Mouse (Mus musculus): Measurements from ENCODE around the gene Slc9a7. TPM values are rescaled to one million over a fixed set of nuclear protein-coding genes. Genes with fewer than 3 reads are reported as not detected.

Slc9a7 gene
- polyA plus RNA-seq, 1 experiment: 1.4 TPM

DNA sequence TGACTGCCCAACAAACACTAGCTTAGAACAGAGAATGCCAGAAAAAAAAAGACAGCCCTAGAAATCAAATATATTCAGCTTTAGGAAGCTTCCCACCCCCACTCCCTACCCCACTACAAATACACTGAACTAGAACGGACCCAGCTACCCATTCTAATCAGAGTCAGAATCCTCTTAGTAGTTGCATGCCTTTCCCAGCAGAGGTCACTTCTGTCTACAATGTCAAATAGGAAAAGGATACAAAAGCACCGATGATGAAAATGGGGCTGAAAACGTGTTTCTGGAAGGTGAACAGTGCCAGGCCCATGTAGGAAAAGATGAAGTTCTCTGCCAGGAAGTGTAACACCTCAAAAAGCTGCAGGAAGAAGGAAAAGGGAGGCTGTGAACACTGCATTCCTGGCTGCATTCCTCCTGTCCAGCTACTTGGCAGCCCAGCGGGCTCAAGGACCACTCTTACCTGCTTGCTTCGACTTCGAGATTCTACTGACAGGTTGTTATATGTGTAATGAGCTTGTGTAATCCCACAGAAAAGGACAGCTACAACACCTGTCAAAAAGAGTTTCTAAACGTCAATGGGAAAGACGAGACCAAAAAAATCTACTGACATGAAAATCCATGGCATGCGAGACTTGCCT lies 129.8 kb downstream of the Slc9a7 start:
- no peak for DNase-seq (ENCODE audit: low read depth, low spot score)
- 40% methylated on average over 9 of the region's 9 CpGs for WGBS

DNA sequence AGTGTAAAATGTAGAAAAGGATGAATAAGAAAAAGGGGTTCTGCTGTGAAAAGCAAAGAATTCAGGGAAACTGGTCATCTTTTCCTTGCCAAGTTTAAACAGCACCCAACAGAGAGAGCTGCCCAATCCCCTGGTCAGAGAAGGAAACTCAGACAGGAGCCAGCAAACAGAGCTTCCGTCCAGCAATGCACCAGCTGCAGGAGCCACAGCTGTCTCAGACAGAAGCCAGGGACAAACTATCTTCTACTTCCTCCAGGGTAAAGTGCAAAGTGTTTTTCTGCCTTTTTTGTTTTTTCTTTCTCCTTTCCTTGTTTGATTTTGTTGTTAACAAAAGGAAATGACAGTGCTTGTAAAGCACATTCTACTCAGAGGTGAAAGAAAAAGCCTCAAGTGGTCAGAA lies 131.3 kb downstream of the Slc9a7 start:
- no peak for DNase-seq (ENCODE audit: low read depth, low spot score)
- WGBS: 42% methylated on average over 1 of the region's 1 CpGs

DNA sequence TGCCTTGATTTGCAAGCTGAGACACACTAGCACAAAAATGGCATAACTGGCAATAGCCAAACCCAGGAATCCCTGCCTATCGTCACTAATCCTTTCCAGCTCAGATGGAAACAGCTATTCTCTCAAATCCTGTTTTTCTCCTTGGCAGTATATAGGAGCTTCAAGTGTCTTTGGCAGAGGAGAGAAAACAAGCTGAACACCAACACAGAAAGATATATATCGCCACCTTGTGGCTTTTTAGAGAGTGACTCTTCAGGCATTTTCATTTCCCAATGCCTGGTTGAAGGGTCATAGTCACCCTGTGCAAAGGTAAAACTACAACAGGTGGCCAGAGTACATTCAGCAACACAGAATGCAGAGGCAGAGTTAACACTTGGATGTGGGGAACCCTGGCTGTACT lies 134.1 kb downstream of the Slc9a7 start:
- 11% methylated on average over 2 of the region's 2 CpGs for WGBS
- DNase-seq (ENCODE audit: low read depth, low spot score): no peak

- no peak for DNase-seq (ENCODE audit: low read depth, low spot score)
- 69% methylated on average over 1 of the region's 1 CpGs for WGBS
Observed at GRCm38 (mm10) chrX:20129466-20129865, 162.1 kb downstream of the Slc9a7 start.

- DNase-seq (ENCODE audit: low read depth, low spot score): no peak
Observed at GRCm38 (mm10) chrX:20128951-20129350, 162.7 kb downstream of the Slc9a7 start.

GRCm38 (mm10) chrX:20125481-20125880 lies 166.1 kb downstream of the Slc9a7 start:
- DNase-seq (ENCODE audit: low read depth, low spot score): no peak
- 58% methylated on average over 2 of the region's 2 CpGs for WGBS

DNA sequence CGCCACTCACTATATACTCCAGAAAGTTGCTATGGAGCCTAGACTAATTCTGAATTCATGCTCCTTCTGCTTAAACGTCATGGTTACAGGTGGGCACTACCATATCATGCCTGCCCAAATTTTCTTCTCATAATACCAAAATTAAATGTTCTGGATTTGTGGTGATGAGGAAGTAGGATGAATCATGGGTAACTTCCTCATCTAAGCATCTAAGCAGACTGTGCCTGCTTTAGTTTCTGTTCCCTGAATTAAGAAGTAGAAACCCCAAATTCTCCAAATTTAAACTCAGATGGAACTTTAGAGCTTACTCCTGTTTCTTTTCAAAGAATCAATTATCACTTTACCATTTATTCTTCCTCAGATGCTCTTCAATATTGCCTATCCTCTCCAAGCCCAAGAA lies 173.9 kb downstream of the Slc9a7 start:
- DNase-seq (ENCODE audit: low read depth, low spot score): no peak
- 73% methylated on average over 2 of the region's 2 CpGs for whole genome bisulfite sequencing

- WGBS: 67% methylated on average over 4 of the region's 4 CpGs
- DNase-seq (ENCODE audit: low read depth, low spot score): no peak
Observed at GRCm38 (mm10) chrX:20070196-20070595, 221.4 kb downstream of the Slc9a7 start.

DNA sequence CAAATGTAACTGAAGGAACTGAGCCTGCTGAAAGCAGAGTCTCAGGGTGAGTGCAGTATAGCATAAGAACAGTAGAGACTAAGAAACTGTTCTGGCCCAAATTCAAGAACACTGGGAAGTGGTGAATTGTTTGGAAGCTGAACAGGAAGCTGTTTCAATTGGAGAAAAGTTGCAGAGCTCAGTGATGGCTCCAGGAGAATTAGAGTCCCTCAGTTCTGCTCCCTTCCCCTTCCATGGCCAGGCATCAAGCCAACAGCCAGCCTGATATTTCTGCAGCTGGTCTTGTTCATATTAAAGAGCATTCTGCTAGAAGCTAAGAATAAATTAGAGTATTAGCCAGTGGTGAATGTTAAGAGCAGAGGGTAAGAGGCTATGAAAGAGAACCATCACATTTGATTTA lies 225.0 kb downstream of the Slc9a7 start:
- no peak for DNase-seq (ENCODE audit: low read depth, low spot score)

DNA sequence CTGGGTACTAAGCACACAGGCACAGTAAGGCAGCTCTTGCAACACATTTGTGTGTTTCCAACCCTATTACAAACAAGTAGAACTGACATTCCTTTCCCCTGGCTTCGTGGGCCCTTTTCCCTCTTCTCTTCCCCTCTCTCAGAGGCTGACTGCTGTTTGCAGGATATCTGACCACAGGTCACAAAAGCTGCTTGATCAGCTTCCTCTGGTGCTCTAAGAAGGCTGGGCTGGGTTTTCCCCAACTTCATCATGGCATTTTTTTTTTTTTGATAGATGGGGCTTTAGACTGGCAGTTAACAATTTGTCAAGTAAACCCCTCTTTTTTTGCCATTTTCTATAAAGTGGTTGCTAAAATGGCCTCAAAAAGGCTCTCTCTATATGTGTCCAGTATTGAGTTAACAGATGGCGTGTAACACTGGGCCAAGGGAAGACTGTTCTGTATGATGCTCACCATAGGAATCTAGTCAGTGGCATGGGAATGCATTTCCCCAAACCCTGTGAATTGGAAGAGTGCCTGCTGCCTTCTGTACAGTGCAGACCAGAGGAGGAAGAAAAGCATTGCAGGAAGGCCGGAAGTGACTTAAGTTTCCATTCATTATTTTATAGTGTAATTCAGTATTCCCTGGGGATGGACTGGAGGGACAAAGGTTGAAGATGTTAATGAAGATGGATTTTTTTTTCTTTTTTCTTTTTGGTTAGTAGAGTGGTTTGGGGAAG lies 229.7 kb downstream of the Slc9a7 start:
- no peak for DNase-seq (ENCODE audit: low read depth, low spot score)
- 53% methylated on average over 3 of the region's 3 CpGs for WGBS

DNA sequence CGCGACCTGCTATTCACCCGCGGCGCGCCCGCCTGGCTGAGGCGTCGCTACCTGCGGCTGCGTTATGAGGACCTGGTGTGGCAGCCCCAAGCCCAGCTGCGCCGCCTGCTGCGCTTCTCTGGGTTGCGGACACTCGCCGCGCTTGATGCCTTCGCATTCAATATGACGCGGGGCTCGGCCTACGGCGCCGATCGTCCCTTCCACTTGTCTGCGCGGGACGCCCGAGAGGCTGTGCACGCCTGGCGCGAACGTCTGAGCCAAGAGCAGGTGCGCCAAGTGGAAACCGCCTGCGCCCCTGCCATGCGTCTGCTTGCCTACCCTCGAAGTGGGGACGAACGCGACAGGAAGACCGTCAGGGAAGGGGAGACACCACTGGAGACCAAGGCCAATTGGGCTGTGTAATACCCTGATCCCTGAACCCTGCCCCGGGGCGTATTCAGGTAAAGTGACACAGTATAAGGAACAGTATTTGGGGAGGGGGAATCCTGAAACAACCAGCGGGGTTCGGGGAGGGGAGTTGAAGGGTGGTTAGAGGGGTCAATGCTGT lies 230.8 kb downstream of the Slc9a7 start:
- 23% methylated on average over 47 of the region's 47 CpGs for WGBS
- DNase-seq (ENCODE audit: low read depth, low spot score): no peak

DNA sequence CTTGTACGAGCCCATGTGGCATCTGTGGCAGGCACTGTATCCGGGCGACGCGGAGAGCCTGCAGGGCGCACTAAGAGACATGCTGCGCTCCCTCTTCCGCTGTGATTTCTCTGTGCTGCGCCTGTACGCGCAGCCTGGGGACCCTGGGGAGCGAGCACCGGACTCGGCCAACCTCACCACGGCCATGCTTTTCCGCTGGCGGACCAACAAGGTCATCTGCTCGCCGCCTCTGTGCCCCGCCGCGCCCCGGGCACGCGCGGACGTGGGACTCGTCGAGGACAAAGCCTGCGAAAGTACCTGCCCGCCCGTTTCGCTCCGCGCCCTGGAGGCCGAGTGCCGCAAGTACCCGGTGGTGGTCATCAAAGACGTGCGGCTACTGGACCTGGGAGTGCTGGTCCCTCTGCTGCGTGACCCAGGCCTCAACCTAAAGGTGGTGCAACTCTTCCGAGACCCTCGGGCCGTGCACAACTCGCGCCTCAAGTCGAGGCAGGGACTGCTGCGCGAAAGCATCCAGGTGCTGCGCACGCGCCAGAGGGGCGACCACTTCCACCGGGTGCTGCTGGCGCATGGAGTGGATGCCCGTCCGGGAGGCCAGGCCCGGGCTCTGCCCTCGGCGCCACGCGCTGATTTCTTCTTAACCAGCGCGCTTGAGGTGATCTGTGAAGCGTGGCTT lies 231.4 kb downstream of the Slc9a7 start:
- 21% methylated on average over 65 of the region's 65 CpGs for WGBS
- no peak for DNase-seq (ENCODE audit: low read depth, low spot score)

GRCm38 (mm10) chrX:20059381-20059971 lies 232.1 kb downstream of the Slc9a7 start, which contains the start of gene Chst7:
Gene Chst7 (plus strand): TSS chrX:20059560.
- WGBS: 15% methylated on average over 40 of the region's 40 CpGs
- no peak for DNase-seq (ENCODE audit: low read depth, low spot score)

Other genes with a start within 250 kb of the Slc9a7 start
- gene Chst7, start 232.2 kb downstream of the Slc9a7 start, polyA plus RNA-seq (2012; rRNA removed): 0.55 and 0.70 TPM in 2 replicates
- 6.6 and 11.0 TPM in 2 replicates for gene Rp2, start 72.7 kb upstream of the Slc9a7 start, polyA plus RNA-seq (2012; rRNA removed)
- gene Jade3, start 133.9 kb upstream of the Slc9a7 start, polyA plus RNA-seq (2012; rRNA removed): 0.52 and 1.0 TPM in 2 replicates